Mouse (Mus musculus) right cerebral cortex, adult 2 months (tissue): ENCODE measurements around the gene Asxl2.

Experiments
- DNase-seq, 2 experiments: peaks; one replicate each; pipeline ENCODE4 v3.0.0; 2021 to 2022; ENCODE audit warnings: low spot score in 2 of 2

The Asxl2 gene

DNA sequence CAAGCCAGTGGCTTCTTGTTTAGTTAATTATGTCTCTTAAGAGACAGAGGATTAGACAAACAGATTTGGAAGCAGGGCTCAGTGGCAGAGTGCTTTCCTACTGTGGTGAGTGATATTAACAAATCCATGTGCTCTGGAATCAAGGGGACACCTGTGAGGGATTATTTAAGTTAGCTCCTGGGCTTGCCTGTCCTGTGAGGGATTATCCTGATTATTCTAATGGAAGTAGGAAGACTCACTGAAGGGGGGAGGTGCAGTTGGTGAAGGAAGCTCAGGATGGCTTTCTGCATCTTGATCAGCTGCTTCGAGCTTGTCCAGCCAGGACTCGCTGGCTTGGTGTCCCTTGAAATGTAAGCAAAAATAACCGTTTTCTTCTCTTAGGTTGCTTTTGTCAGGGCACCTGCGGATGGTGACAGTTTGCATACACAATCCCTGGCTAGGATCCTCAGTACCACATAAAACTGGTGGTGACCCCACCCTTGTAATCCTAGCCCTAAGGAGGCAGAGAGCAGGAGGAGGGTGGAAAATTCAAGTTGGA, 119.5 kb downstream of the Asxl2 start:
- DNase-seq = no peak

DNA sequence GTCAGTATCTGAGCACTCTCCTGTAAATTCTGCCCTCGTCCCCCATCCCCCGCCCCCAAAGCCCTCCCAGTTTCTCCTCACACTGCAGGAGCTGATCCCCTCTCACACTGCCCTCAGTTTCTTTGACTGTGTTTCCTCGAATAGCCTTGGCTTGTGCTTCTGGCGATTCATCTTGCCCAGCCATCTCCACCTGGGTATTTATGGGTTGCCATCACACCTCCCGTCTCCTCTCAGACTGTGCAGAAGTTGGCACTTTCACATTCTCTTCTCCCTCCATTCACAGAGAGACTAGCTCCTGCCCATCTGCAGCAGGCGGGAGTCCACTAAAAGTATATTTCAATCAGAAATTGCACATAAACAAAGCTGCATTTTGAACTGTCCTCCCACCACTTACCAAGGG, 120.1 kb downstream of the Asxl2 start:
- DNase-seq = no peak

DNA sequence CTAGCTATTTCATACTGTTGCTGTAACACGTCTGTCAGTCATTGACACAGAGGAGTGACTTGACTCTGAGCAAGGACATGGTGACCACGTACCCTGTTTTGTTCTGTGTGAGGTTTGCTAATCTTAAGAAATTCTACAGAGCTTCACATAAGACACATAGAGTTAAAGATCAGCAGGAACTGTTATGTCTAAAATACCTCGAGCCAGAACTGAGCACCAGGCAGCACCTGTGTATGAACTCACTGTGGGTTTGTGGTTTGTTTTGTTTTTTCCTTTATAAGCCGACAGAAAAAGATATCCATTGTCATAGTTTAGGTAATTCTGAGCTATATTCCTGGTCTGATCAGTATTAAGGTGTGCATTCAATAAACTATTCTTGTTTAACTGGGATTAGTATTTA, 120.8 kb downstream of the Asxl2 start:
- DNase-seq = no peak

DNA sequence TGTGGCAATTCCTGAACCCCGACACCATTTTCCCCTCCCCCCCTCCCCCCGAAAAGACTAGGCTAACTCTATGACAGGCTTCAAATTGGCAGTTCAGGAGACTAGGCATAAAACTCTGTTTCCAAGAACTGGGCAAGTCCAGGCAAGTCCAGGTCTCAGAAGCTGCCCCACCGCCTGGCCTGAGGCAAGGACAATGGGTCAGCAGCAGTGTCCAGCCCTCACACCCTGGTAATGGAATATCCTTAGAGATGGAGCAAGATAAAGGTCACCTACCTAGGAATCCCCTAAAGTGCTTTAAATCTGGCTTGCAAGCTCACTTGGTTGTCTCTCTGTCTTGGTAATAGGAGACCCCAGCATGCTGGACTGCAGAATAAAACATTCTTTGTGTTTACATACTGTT, 121.3 kb downstream of the Asxl2 start:
- DNase-seq = no peak

DNA sequence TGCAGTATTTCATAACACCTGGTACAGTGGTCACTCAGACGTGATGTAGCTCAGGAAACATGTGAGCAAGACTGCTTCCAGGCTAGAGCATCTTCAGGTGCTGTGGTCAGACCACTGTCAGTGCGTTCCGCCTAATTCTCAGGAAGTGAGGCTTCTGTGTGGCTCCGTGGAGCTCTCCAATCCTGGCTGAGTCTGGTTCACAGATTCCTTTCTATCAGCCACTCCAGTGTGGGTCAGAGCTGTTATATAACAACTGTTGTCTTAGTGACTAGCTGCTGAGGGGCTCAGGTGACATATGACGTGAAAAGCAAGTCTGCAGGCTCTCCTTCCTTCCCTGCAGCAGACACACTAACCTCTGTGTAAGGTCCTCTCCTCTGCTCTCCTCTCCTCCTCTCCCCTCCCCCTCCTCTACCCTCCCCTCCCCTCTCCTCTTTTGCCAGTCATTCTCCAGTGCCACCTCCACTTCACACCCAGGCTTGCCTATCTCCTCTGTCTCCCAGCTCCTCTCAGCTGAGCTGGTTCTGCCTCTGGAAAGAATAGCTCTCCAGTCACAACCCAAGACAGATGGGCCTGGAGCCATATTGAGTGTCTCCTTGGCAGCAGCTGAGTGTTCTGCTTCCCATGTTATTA, 122.0 kb downstream of the Asxl2 start:
- DNase-seq = peak; percentile 61 to 63

DNA sequence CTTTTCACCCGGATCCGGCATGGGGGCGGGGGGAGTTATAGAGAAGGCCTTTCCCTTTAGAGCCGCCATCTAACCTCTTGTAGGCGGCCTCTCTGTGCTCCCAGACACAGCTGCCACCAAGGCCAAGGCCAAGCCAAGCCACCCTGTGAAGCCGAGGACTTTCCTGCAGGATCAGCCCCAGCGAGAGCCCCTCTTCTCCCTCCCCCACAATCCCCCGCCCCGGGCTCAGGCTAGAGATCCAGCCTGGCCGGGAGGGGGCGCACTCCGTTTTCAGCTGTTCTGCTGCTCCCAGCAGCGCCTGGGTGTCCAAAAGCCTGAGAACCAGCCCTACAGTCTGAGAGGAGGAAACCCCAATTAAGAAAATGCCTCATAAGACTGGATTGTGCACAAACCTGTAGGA, 123.6 kb downstream of the Asxl2 start:
- DNase-seq = no peak
